Mouse (Mus musculus): Measurements from ENCODE around the gene Dnah17.

Dnah17 gene

DNA sequence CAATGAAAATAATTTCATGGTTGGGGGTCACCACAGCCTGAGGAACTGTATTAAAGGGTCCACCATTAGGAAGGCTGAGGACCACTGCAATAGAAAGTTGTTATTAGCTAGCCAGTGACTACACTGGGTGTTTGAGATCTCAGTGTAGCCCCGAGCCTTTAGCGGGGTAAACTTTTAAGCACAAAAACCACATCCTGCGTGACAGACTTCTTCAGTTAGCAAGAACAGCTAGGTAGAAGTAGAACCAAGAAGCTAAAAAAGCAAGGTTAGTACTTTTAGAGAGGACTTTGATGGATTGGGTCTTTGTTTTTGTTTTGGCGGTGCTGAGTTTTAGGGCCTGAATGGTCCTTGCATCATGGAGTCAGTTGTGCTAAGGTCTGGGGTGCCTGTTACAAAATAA is 13.3 kb upstream of the Dnah17 start:
- peak; percentile 57 to 66 for DNase-seq (ENCODE audit: low spot score in 2 of 2)

DNA sequence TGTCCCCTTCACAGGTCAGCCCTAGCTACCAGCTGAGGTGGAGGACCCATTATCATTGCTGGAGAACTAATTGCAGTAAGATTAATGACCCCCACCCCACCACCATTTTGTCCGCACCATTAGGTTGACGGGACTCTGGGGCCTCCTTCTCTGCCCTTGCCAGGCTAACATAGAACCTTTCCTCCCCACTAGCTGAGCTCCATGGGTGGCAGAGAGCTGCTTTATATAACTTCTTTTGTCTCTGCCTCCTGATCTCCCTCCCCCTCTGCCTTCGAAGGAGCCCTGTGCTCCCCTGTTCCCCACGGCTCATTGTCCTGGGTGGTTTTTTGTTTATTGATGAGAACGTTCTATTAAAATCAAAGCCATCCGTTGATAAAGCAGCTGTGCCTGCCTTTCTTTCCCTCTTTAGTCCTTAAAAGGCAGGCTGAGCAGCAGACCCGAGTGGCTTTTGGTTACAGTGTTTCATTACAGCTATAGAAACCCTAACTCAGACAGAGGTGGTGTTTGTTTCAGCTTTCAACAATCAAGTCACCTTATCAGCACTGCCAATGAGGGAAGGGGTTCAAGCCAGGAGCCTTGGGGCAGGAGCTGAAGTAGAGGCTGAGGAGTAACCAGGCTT is 12.2 kb upstream of the Dnah17 start:
- DNase-seq (ENCODE audit: low spot score in 2 of 2): peak in 1 of 2 experiments; percentile 1

DNA sequence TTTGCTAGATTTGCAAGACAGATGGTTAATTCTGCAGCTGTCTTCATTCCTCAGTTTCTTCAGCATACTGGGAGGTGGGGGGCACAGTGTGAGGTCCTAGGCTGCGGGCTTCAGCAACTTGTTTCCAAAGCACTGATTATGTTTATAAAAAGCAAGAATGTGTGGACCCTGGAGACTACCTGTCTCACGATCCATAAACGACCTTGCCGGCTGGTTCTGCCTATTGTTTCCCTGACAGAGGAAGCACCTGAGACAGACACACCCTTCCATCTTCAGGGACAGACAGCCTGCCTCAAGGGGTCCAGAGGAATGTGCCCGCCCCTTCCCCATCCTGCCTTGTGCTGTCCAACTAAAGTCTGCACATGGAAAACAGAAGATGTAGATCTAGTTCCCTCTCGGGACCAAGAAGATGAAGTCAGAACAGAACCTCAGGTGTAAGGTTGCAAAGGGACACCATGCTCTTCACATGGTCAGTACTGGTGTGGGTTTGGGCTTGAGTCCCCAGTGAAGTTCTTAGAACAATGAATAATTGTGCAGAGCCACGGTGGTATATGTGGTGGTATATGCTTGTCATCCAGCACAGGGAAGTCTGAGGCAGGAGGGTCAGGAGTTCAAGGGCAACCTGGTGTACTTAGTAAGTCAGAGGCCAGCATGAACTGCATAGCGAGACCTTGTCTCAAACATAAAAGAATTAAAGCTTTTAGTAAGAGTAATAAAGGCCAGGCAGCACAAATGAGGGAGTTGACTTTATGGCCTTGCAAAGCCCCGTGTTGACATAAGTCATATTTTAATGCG is 10.5 kb upstream of the Dnah17 start:
- DNase-seq (ENCODE audit: low spot score in 2 of 2): no peak

DNA sequence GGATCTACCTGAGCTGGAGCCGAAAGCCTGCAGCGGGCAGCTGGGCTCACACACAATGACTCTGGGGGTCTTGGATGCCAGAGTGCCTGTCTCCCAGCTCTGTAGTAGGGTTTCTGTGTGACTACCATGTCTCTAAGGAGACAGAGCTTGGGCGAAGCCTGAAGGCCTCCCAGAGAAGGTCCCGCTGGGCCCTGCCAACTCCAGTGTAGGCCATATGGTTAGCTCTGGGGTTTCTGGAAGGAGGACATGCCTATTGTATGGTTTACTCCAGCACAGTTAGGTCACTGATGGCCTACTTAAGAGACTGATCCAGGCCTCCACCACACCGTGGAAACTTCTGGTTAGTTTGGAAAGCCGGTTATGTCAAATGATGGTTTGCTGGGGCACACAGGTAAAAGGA is 7.9 kb upstream of the Dnah17 start:
- no peak for DNase-seq (ENCODE audit: low spot score in 2 of 2)

DNA sequence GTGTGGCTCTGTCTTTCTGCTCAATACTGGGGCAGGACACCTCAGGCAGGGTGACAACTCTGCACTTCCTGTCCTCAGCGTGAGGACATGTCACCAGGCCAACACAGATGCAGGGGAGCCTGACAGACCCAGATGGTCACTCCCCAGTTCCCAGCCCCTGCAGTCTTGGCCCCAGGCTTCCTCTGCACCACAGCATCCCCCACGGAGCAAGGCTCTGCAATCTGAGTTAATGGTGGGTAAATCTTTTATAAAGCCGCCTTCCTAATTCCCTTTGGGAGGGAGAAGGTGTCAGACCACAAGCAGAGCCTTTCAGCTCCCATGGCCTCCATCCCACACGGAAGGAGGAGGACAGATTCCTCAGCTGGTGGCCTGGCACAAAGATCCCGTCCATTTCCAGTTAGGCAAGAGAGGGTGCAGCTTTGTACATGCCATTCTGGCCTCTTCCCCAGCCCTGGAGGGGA is 5.8 kb upstream of the Dnah17 start:
- peak; percentile 53 to 76 for DNase-seq (ENCODE audit: low spot score in 2 of 2)

DNA sequence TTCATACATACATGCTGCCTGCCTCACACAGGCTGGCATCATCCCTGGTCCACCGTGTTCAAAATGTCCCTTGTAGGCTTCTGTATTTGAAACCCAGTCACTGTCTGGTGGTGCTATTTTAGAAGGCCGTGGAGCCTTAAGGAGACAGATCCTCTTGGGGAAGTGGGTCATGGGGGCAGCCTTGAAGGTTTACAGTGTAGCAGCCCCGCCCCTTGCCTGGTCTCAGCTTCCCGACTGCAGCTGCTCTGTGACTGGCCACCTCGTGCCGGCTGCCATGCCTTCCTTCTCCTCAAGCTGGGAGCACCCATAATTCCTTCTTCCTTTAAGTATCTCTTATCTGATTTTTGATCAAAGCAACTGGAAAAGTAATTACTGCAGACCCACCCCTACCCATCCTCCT is 4.8 kb upstream of the Dnah17 start:
- DNase-seq (ENCODE audit: low spot score in 2 of 2): peak in 1 of 2 experiments; percentile 32

DNA sequence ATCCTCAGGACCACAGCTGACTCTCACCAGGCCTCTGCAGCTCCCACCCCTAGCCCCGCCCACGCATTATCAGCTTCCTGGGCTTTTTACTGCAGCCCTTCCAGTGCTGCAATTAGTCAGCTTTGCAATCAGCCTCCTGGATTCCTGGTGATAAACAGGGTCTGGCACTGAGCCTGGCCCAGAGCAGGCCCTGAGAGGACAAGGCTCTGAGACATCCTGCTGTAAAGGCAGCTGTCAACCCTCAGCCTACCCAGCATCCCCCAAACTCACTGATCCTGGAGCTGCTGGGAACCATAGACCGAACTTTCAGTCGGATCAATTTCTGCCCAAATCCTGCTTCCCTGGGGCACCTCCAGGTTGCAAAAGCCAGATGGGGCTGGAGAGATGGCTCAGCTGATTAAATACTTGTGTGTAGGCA is 3.3 kb upstream of the Dnah17 start:
- no peak for DNase-seq (ENCODE audit: low spot score in 2 of 2)

DNA sequence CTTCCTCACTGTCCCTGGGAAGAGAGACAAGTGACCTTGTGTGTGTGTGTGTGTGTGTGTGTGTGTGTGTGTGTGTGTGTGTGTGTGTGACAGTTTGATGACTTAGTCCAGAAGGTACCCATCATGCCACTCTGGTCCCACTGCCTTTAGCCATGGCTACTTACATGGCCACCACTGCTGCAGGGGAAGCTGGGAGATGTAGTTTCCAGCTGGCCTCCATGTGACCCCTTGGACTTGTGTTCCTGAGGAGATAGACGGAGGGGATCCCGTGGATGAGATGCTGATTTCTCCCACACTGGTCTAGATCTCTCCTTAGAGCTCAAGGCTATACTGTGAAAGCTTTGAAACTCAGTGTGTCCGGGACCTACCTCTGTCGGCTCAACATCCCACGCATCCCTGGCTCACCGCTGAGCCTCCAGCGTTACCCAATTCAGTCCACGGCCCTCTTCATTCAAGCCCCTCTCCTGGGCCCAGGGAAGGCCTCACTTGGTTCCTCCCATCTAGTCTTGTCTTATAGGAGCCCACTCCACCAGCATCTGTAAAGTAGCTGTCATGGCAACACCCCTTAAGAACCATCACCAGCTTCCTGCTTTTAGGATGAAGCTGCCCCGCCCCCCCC is 2.8 kb upstream of the Dnah17 start:
- no peak for DNase-seq (ENCODE audit: low spot score in 2 of 2)

DNA sequence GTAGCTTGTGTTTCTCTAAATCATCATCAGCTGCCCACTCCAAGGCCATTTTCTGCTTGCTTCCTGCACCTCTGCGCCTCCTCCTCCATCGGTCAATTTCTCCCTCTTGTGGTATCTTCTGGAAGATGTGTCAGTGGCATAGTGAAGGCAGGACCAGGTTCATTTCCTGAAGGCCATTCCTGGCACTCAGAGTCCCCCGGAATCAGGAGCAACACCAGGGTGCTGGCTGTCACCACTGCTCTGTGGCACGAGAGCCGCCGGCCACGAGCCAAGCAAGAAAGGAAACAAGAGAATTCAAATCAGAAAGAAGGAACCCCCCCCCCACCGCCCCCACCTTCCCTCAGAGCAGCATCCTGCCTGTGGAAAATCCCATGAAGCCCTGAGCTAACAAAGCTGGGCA is 1.7 kb upstream of the Dnah17 start:
- DNase-seq (ENCODE audit: low spot score in 2 of 2): no peak

DNA sequence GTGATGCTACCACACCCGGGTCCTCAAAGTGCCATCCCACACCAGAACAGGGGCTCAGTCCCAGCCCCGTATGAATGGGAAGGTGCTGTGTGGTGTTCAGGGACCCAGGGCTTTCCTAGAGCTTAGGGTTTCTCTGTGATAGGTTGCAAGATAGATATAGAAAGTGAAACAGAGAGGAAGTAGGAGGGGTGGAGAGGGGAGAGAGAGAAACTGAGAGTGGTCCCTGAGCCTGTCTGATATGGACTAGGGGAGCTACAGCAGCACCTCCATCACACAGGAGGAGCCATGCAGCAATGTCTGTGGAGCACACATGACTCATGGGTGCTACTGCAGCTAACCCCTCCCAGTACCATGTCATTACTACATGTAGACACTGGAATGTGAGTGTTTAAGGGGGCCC is 622 bp downstream of the Dnah17 start:
- peak in 1 of 2 experiments; percentile 41 for DNase-seq (ENCODE audit: low spot score in 2 of 2)

DNA sequence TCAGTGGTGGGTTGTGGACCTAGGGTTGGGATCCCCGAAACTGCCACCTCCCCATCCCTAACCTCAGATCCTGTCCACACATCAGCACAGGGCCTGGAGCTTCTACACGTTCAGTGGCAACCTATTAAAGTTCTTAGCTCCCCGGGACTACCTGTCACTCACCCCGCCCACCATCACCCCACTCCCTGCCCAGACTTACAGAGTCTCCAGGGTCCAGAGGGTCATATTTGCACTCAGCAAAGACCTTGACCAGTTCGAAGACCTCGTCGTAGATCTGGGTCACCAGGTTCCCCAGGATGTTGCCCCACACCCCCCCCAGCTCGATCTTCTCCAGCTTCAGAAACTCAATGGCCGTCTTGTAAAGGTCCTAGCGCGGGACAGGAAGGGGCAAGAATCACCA is 8.8 kb downstream of the Dnah17 start:
- no peak for DNase-seq (ENCODE audit: low spot score in 2 of 2)

DNA sequence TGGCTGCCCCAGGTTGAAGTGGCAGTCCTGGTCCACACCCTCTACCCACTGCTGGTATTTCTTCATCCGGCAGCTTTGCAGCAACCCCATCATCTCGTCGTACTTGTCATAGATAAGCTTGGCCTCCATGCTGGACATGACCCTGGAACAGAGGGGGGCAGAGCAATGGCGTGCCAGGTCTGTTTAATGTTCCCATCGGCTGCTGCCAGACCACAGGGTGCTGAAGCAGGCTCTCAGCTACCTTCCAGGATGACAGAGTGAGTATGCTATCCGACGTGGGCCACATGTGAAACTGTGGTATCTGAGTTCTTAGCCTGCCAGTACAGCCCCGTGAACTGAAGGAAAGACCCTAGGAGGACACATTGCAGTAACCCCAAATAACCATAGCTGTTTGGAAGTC is 11.7 kb downstream of the Dnah17 start:
- no peak for DNase-seq (ENCODE audit: low spot score in 2 of 2)

DNA sequence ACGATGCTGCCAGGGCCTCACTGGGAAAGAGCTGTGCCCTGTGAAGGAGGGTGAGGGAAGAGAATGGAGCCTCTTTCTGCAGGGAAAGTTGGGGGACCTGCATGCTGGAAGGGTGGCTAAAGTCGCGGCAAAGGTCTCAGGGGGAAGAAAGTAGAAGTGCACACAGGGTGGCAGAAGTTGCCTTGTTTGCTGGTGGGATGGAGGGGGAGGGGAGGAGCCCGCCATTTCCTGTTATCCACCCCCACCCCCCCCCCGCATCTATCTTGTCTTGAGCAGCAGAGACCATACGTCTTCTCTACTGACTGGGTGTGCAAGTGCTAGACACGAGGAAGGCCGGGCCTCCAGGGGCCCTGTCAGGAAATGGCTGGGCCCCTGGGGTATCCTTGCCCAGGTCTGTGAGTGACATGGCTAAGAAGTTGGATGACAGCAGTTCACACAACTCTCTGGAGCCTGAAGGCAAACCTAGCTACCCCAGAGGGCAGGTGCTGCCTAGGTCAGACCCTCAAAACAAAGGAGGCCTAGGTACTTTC is 15.8 kb downstream of the Dnah17 start:
- peak in 1 of 2 experiments; percentile 35 for DNase-seq (ENCODE audit: low spot score in 2 of 2)

DNA sequence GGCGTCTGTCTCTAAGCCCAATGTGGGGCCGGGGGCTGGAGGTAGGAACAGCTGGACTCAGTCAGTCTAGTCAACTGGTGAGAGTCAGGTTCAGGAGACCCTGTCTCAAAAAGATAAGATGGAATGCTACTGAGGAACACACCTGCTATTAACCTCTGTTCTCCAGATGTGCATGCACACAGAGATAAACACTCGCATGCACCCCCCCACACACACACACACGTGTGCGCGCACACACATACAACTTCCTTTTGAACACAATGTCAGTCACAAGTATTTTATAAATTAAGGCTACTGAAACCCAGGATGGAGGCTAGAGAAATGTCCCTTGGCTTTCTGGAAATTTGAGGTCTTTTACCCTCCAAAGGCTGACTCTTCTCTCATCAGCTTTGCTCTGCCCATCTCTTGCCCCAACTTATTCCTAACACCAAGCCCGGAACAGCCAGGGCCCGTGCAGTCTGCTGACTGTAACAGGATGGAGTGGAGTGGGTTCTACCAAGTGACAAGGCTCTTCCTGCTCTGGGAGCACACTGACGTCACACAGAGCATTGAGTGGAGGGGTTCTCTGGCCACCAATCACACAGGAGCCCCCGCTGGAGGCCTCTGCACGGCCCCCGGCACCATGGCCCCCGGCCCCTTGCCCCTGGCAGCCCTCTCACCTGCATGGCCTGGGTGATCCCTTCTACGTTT is 16.8 kb downstream of the Dnah17 start:
- no peak for DNase-seq (ENCODE audit: low spot score in 2 of 2)

DNA sequence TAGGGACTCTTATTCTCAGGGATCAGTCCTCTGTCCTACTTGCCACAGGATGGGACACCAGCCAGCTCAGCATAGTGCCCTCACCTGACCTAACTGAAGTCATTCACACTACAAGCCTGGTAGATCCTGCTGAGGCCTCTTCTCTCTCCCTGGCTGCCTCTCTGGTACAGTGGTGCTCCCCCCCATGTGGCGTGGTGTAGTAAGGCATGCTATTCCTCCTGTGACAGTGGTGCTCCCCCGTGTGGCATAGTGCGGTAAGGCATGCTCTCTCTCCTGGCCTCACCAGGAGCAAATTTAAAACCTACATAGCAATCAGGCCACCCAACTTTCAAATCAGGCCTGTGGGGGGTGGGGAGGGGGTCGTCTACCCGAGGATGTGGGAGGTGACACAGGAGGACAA is 26.4 kb downstream of the Dnah17 start:
- peak; percentile 82 to 87 for DNase-seq (ENCODE audit: low spot score in 2 of 2)

DNA sequence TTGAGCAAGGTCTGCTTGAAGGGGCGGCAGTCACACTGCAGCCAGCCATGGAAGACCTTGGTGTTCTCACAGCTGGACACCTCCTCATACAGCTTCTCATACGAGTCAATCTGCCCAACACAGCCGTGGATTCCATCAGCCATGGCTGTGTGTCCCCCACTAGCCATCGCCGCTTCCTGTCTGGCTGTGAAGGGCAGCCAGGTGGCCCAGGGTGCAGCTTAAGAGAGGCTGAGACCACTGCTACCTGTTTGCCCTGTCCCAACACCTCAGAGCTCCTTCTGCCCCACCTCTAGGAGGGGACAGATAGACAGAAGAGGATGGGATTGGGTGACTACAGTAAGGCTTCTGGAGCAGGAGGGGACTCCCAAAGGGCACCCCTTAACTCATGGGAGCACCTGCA is 27.1 kb downstream of the Dnah17 start:
- no peak for DNase-seq (ENCODE audit: low spot score in 2 of 2)

DNA sequence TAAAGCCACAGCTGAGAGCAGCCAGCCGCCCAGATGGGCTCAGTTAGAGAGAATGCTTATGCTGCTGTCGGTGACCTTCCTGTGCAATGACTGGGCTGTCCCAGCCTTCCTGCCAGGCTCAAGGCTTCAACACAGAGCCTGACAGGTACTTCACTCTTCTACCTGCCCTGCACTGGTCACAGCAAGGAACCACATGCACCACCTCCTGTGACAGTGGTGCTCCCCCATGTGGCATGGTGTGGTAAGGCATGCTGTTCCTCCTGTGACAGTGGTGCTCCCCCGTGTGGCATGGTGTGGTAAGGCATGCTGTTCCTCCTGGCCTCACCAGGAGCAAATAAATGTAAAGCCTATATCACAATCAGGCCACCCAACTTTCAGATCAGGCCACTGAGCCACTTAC is 27.6 kb downstream of the Dnah17 start:
- DNase-seq (ENCODE audit: low spot score in 2 of 2): peak; percentile 92 to 95

DNA sequence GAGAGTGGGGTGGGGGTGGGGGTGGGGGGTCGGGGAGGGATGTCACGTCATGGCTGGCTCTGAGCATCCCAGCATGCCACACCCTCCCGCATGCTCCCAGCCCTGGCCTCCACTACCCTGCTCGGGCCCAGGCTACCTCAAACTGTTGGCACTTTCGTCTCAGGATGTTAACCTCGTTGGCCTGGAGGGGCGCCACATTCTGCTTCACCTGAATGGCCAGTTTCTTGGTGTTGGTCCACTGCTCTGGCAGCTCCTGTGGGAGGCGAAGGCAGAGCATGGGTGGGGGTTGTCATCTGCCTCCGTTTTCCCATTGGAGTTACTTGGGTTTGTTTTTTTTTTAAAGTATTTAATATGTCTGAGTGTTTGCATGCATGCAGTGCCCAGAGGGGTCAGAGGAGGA is 29.3 kb downstream of the Dnah17 start:
- DNase-seq (ENCODE audit: low spot score in 2 of 2): no peak

DNA sequence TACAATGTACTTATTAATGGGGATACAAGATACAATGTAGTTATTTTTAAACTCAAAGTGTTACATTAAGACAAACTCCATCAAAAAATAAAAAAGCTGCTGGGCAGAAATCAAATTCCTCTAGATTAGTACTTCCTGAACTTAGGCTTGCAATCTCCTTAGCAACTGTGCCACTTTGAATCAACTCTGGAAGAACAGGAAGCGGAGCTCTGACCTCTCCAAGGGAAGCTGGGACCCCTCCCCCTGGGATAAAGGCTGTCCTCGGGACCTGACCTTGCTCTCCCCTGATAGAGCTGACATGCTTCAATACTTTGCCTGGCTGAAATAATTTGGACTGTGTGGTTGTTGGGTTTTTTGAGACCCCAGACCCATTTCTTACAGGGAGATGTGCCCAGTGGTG is 33.7 kb downstream of the Dnah17 start:
- DNase-seq (ENCODE audit: low spot score in 2 of 2): no peak

DNA sequence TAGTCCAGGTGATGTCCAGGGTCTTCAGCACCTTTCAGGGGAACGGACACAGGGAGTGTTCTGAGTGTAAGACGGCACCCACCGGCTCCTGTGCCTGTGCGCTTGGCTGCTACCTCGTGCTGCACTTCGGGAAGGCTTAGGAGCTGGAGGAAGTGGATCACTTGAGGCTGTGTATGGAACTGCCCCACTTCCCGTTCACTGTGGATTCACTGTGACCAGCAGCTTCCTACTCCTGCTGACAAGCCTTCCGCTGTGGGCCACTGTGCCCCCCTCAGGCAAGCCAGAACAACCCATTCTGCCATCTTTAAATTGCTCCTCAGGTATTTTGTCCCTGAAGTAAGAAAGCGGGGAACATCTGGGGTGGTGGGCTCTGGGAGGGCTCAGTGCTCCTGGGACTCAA is 35.4 kb downstream of the Dnah17 start:
- no peak for DNase-seq (ENCODE audit: low spot score in 2 of 2)

DNA sequence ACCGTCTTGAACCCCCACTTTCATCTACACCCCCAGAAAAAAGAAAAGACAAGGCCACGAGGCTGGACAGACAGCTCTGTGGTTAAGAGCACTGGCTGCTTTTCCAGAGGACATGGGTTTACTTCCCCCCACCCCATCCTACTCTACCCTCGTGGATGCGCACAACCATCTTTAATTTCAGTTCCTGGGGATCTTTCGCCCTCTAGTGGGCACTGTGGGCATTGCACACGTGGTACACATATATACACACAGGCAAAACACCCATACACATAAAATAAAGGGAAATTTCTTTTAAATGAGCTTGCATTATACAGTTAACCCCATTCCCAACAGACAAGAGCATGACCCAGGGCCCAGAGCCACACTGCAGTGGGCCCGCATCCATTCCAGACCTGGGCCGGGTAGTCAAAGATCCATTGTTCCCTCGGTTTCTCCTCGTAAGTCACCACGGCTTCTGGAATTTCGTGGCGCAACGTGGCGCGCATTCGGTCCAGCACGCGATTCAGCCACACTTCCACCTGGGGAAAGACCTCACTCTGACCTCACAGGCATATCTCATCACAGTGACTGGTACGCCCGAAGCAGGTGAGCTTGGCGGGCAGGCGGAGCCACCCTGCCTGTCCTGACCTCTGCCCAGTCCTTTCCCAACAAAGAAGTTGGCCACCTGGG is 39.3 kb downstream of the Dnah17 start:
- no peak for DNase-seq (ENCODE audit: low spot score in 2 of 2)

DNA sequence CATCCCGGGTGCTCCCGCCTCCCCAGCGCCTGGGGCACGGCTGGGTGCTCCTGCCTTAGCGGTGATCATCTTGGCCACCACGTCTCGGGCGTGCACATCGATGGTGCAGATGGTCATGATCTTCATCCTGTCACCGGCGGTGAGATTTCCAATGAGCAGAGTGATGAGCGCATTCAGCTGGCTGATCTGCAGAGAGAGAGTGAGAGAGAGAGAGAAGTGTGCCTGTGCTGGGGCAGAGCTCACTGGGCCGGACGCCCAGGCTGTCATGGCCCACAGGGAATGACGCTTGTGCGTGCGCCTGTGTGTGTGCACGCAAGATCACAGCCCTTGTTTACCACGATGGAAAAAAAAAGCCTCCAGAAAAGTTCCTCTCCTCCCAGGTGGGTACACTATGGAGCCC is 41.5 kb downstream of the Dnah17 start:
- no peak for DNase-seq (ENCODE audit: low spot score in 2 of 2)

Data from natural killer cell, adult 2 months (primary cell).